Mouse (Mus musculus): ENCODE data around the gene Ppp1r15a.
A peak's percentile ranks its signal among the peaks of the same experiment; 100 is the strongest.

GRCm38 (mm10) chr7:45477003-45477402 is 49.1 kb downstream of the Ppp1r15a start:
- peak; percentile 63 for TF ChIP-seq CTCF (IDR thresholded peaks at IDR 0.05; ENCODE audit: control insufficient read depth, insufficient read depth, low read length)
- TF ChIP-seq POLR2A (IDR thresholded peaks at IDR 0.05; ENCODE audit: borderline replicate concordance, control insufficient read depth, low read depth, low read length), result no peak
